Mouse (Mus musculus) brain, adult 2 months (tissue): ENCODE measurements at regions not wholly inside any gene's neighbourhood (a gene's known extent, or its start where the extent isn't known, plus 50 kb on each side); places are given as distances from the start of the nearest gene placed in this dataset.

Experiments
- DNase-seq: peaks from one replicate; pipeline ENCODE4 v3.0.0; 2011; ENCODE audit warnings: low read depth, low spot score

- DNase-seq: peak; percentile 51
Observed at GRCm38 (mm10) chr2:142964340-142964739, 63.0 kb upstream of the Kif16b start.

- peak; percentile 88 for DNase-seq
Observed at GRCm38 (mm10) chr2:142967250-142967649, 65.9 kb upstream of the Kif16b start.

DNA sequence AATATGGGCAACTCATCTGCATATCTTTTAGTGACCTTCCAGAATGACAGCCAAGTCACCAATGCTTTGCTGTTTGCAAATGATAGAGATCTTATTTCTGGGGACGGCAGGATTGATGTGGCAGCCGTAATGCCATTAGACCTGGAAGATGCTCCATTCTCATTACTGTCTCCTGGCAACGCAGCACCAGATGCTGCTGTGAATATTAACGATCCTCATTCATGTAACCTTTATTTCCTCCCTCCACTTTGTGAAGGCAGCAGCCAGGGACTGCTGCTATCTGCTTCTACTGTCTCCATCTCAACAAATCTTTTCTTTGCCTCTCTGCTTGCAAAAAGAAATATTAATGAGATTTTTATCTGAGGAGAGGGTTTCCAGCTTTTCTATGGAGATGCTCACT, 79.4 kb upstream of the Kif16b start:
- DNase-seq: peak; percentile 32

GRCm38 (mm10) chr2:142988691-142989090, 74.1 kb upstream of the Snrpb2 start:
- peak; percentile 18 for DNase-seq

- no peak for DNase-seq
Observed at GRCm38 (mm10) chr2:142996088-142996487, 66.8 kb upstream of the Snrpb2 start.

- DNase-seq: peak; percentile 50
Observed at GRCm38 (mm10) chr2:143002874-143003273, 60.0 kb upstream of the Snrpb2 start.

- DNase-seq: no peak
Observed at GRCm38 (mm10) chr2:143003341-143003740, 59.5 kb upstream of the Snrpb2 start.

DNA sequence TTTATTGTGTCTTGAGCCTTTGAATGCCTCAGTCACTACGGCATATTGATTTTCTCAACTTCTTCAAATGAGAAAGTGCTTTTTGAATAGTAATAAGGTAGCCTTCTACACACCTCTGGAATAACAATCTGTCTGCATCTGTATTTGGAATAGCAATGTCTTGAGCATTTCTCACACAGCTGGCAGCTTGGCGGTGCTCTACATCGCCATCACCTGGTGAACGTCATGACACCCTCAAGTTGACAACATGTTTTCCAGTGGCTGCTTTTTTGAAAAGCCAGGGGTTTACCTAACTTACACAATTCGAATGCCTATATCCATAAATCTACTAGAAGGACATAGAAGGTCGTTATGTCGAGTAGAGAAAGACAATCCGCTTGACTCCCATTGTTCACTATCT, 51.5 kb upstream of the Snrpb2 start:
- DNase-seq: no peak
